Mouse (Mus musculus) erythroblast, embryonic 14.5 days (primary cell): Measurements from ENCODE around the gene Znfx1.

Experiments used
- GATA1 ChIP-seq: IDR thresholded peaks from 2 replicates; pipeline ENCODE4 v1.6.1; 2012; ENCODE audit warnings: low read length, inconsistent platforms, mixed read lengths
- TAL1 ChIP-seq: IDR thresholded peaks from 3 replicates; pipeline ENCODE4 v1.6.1; 2012; ENCODE audit warnings: low read length, inconsistent platforms, mixed read lengths

DNA sequence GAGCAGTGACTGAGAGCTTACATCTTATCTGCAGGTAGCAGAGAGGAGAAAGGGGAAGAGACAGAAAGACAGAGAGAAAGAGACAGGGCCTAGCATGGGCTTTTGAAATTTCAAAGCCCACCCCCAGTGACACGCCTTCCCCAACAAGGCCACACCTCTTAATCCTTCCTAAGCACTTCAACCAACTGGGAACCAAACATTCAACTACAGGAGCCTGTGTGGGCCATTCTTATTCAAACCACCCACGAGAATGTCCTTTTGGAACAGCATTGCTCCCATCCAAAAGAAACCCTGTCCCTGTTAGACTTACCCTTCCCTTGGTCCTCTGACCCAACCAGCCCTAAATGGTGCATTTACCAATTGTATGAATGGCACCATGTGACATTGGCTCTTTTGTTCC lies 13.9 kb upstream of the Znfx1 start:
- no peak for TF ChIP-seq GATA1
- no peak for TF ChIP-seq TAL1
